Comparison of ENCODE assay signal across 23 mouse cellular contexts in genomic region chr13:101641632-101642031, GRCm38 (mm10).
DNase-seq lines count a peak whose midpoint lies in the region; ATAC-seq and TF ChIP-seq lines count a peak whose summit lies in the region.
"Had no signal": no experiment of that assay in that cellular context is flagged by ENCODE, and none has a peak within 500 bp of the region (broad histone marks: within the 10 kb centered on the region; RNA-seq: fewer than 3 reads in every experiment).

No protein-coding gene starts in this region.

- H3K4me3 ChIP-seq in CH12.LX (replicated peaks in 1 of 3; ENCODE audit: low read depth in 2 of 3, low read length in 2 of 3, poor library complexity in 1 of 3) = no peak overlapping the region
- H3K4me3 ChIP-seq: embryonic facial prominence, embryonic 13.5 days; embryonic facial prominence, embryonic 15.5 days; erythroblast, embryonic 14.5 days; forebrain, embryonic 10.5 days; forebrain, embryonic 12.5 days had no signal

- TF ChIP-seq EP300 in CH12.LX (IDR thresholded peaks at IDR 0.05; ENCODE audit: low read length) = peak; percentile 90

- H3K79me2 ChIP-seq in CH12.LX (replicated peaks; ENCODE audit: control insufficient read depth, extremely low read depth, insufficient read depth, poor library complexity, severe bottlenecking) = no peaks in the 10 kb centered on the region

- no peaks in the 10 kb centered on the region for H3K27me3 ChIP-seq in CH12.LX (replicated peaks)
- no peaks in the 10 kb centered on the region for H3K27me3 ChIP-seq in splenic B cell, adult 2 months (ENCODE audit: control insufficient read depth, insufficient read depth, low read length, poor library complexity, severe bottlenecking)
- H3K27me3 ChIP-seq: embryonic facial prominence, embryonic 13.5 days; embryonic facial prominence, embryonic 15.5 days; forebrain, embryonic 12.5 days; Patski had no signal

- no peak overlapping the region for H3K27ac ChIP-seq in CH12.LX (ENCODE audit: insufficient read depth, low read depth)
- H3K27ac ChIP-seq: embryonic facial prominence, embryonic 13.5 days; embryonic facial prominence, embryonic 15.5 days; forebrain, embryonic 10.5 days; forebrain, embryonic 12.5 days had no signal

- H3K4me2 ChIP-seq in CH12.LX (ENCODE audit: insufficient read depth, low read depth, poor library complexity, severe bottlenecking) = peak overlapping the region; percentile 34
- H3K4me2 ChIP-seq: embryonic facial prominence, embryonic 13.5 days; embryonic facial prominence, embryonic 15.5 days; forebrain, embryonic 12.5 days had no signal

- no peaks in the 10 kb centered on the region for H3K36me3 ChIP-seq in CH12.LX (replicated peaks in 1 of 2; ENCODE audit: control insufficient read depth in 1 of 2, insufficient read depth in 1 of 2, low read length in 1 of 2)
- no peaks in the 10 kb centered on the region for H3K36me3 ChIP-seq in splenic B cell, adult 2 months (ENCODE audit: control insufficient read depth, insufficient read depth, low read length, poor library complexity, severe bottlenecking)
- H3K36me3 ChIP-seq: embryonic facial prominence, embryonic 13.5 days; embryonic facial prominence, embryonic 15.5 days; forebrain, embryonic 10.5 days; forebrain, embryonic 12.5 days; G1E had no signal

- no peak for TF ChIP-seq CTCF in CH12.LX (conservative IDR thresholded peaks at IDR 0.05 in 1 of 2, IDR thresholded peaks at IDR 0.05 in 1 of 2; ENCODE audit: low read depth in 2 of 2, low read length in 2 of 2)

- in situ Hi-C loops in CH12.LX (cut with MboI; ENCODE audit: low pct_ligation_motif_present, low pct_unique_long_range_greater_than_20kb, low sequenced_read_pairs) = no loop called here

- peak; percentile 67 for ATAC-seq in megakaryocyte, adult 5-6 weeks (ENCODE audit: poor library complexity, severe bottlenecking)
- ATAC-seq: activated CD4-positive, CD25-positive, alpha-beta regulatory T cell, adult 4 months; forebrain, embryonic 14.5 days; forebrain, embryonic 16.5 days; Patski had no signal

- H3K9me3 ChIP-seq in CH12.LX (replicated peaks; ENCODE audit: low read length) = no peaks in the 10 kb centered on the region
- H3K9me3 ChIP-seq: embryonic facial prominence, embryonic 13.5 days; embryonic facial prominence, embryonic 15.5 days; forebrain, embryonic 10.5 days; forebrain, embryonic 12.5 days; G1E had no signal

- no peak; the same call in none of the 2 replicates for TF ChIP-seq RAD21 in CH12.LX (IDR thresholded peaks at IDR 0.05; ENCODE audit: low read depth, low read length)

- dilution Hi-C loops in CH12.LX (cut with MboI; ENCODE audit: extremely low pct_ligation_motif_present, extremely low pct_unique_long_range_greater_than_20kb, low sequenced_read_pairs) = no loop called here

- H3K9ac ChIP-seq in CH12.LX (ENCODE audit: insufficient read depth, low read depth) = no peak overlapping the region; the same call in 1 of the 2 replicates
- H3K9ac ChIP-seq: embryonic facial prominence, embryonic 13.5 days; embryonic facial prominence, embryonic 15.5 days; forebrain, embryonic 12.5 days had no signal

- DNase-seq in CH12.LX (ENCODE audit: extremely low read depth) = peak; percentile 65
- DNase-seq in splenic B cell, adult 2 months (ENCODE audit: low read depth, low spot score) = peak; percentile 56
- no peak for DNase-seq in thymus, postnatal 10 days (ENCODE audit: low spot score in 2 of 2)
- DNase-seq in neural tube, embryonic 10.5 days (ENCODE audit: extremely low spot score, low spot score) = no peak
- DNase-seq: adrenal gland, adult 8-10 months; adrenal gland, postnatal 14 days; adrenal gland, postnatal 36 days; cerebellum, adult 11-12 months; cerebellum, adult 2 months; cerebellum, adult 9-10 months; cerebellum, postnatal 10 days; cerebellum, postnatal 25 days had no signal

- peaks cover 12 to 35% of the 10 kb centered on the region in 2 experiments; a peak in 3 of 4 replicates for H3K4me1 ChIP-seq in CH12.LX (ENCODE audit: control insufficient read depth in 1 of 2, insufficient read depth in 2 of 2)
- H3K4me1 ChIP-seq: embryonic facial prominence, embryonic 13.5 days; embryonic facial prominence, embryonic 15.5 days; forebrain, embryonic 10.5 days; forebrain, embryonic 12.5 days had no signal

- TF ChIP-seq POLR2A in CH12.LX (IDR thresholded peaks at IDR 0.05; ENCODE audit: low read depth, low read length) = no peak

TF ChIP-seq in CH12.LX, 34 proteins besides CTCF, POLR2A, EP300 and RAD21:
- TF ChIP-seq CHD1 (IDR thresholded peaks at IDR 0.05; ENCODE audit: low read depth, low read length) = no peak
- TF ChIP-seq BHLHE40 (IDR thresholded peaks at IDR 0.05; ENCODE audit: low read depth, low read length) = 0 out of 2 replicates have a peak, but pooled peaks have one; percentile 25
- peak; percentile 59 for TF ChIP-seq IRF4 (IDR thresholded peaks at IDR 0.05; ENCODE audit: low read depth, low read length)
- TF ChIP-seq CHD2 (IDR thresholded peaks at IDR 0.05; ENCODE audit: low read length) = 0 out of 2 replicates have a peak, but pooled peaks have one; percentile 14
- peak; percentile 44; the same call in 1 of the 2 replicates for TF ChIP-seq MEF2A (IDR thresholded peaks at IDR 0.05; ENCODE audit: borderline replicate concordance, low read depth, low read length)
- TF ChIP-seq NELFE (IDR thresholded peaks at IDR 0.05; ENCODE audit: low read depth, low read length) = no peak
- TF ChIP-seq GABPA (IDR thresholded peaks at IDR 0.05; ENCODE audit: insufficient replicate concordance, low read depth, low read length) = no peak
- TF ChIP-seq RCOR1 (conservative IDR thresholded peaks at IDR 0.05; ENCODE audit: low read depth, low read length) = no peak
- TF ChIP-seq ETS1 (conservative IDR thresholded peaks at IDR 0.05; ENCODE audit: low read depth, low read length) = peak; percentile 83
- peak; percentile 71; the same call in 1 of the 2 replicates for TF ChIP-seq TCF12 (IDR thresholded peaks at IDR 0.05; ENCODE audit: low read depth, low read length)
- peak; percentile 43; the same call in 1 of the 2 replicates for TF ChIP-seq ELF1 (IDR thresholded peaks at IDR 0.05; ENCODE audit: low read depth, low read length)
- TF ChIP-seq MAZ (IDR thresholded peaks at IDR 0.05; ENCODE audit: low read depth, low read length) = 0 out of 2 replicates have a peak, but pooled peaks have one; percentile 19
TF ChIP-seq in CH12.LX: peak in this region for 8.

Comparison
In these comparisons a context has a peak if more than half of its experiments do, and no peak if none do; other contexts are left out.
1. DNase-seq: peak in CH12.LX (single experiment) and splenic B cell, adult 2 months (single experiment); none in thymus, postnatal 10 days (0 of 2) and neural tube, embryonic 10.5 days (single experiment).